Mouse (Mus musculus) cerebellum, adult 2 months (tissue): ENCODE results near the gene Slc25a30.

ENCODE experiments used
- CTCF ChIP-seq: fragments of 200-500 bp; IDR thresholded peaks from 2 replicates; pipeline ENCODE4 v1.5.1; 2011; ENCODE audit warnings: low read depth, mild to moderate bottlenecking, control low read depth, low read length, moderate library complexity, borderline replicate concordance; ENCODE audit not compliant: insufficient read depth
- POLR2A ChIP-seq: fragments of 200-500 bp; IDR thresholded peaks from 2 replicates; pipeline ENCODE4 v1.6.1; 2011; ENCODE audit warnings: low read length, control low read depth, borderline replicate concordance; ENCODE audit not compliant: insufficient read depth

DNA sequence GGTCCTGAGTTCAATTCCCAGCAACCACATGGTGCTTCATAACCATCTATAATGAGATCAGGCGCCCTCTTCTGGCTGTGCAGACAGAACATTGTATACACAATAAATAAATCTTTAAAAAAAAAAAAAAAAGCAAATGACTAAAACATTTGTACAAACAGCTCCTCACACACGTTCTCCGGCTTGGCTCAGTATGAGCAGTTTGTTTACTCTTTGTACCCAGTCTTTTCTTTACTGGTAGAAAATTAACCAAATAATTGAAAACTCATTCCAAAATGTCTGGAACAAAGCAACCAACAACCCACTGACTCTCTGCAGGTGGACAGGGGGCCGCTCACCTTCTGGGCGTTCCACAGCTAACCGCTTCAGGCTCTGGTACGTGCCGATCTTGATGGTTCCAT is 15.7 kb downstream of the Slc25a30 start:
- TF ChIP-seq POLR2A, result no peak
- no peak for TF ChIP-seq CTCF
